Mouse (Mus musculus) limb, embryonic 13.5 days (tissue): ENCODE results near the gene Rbp1. TPM values are rescaled to one million over a fixed set of nuclear protein-coding genes. Genes with fewer than 3 reads are reported as not detected.

ENCODE experiments used
- ATAC-seq: fragments of 200-750 bp; cut with Nextera tagmentation; 2 replicates; pipeline ENCODE4 v1.8.0; 2017; ENCODE audit warnings: low read depth, moderate number of reproducible peaks, moderate TSS enrichment; ENCODE audit not compliant: low FRiP score
- H3K27ac ChIP-seq: fragments of 300-500 bp; sonication (generic); 2 replicates; pipeline ENCODE4 v1.5.1; 2015; ENCODE audit warnings: inconsistent platforms, mild to moderate bottlenecking, moderate library complexity
- H3K27me3 ChIP-seq: fragments of 300-500 bp; sonication (generic); 2 replicates; pipeline ENCODE4 v1.6.1; 2015; ENCODE audit warnings: mild to moderate bottlenecking, inconsistent platforms
- H3K36me3 ChIP-seq: fragments of 300-500 bp; sonication (generic); 2 replicates; pipeline ENCODE4 v1.6.1; 2015; ENCODE audit warnings: inconsistent platforms, mild to moderate bottlenecking, moderate library complexity
- H3K4me1 ChIP-seq: fragments of 300-500 bp; sonication (generic); 2 replicates; pipeline ENCODE4 v1.6.1; 2015; ENCODE audit warnings: inconsistent platforms
- H3K4me2 ChIP-seq: fragments of 300-500 bp; sonication (generic); replicated peaks from 2 replicates; pipeline ENCODE4 v1.6.1; 2015; ENCODE audit warnings: inconsistent platforms, mild to moderate bottlenecking, moderate library complexity
- H3K4me3 ChIP-seq: fragments of 300-500 bp; sonication (generic); 2 replicates; pipeline ENCODE4 v1.5.1; 2015; ENCODE audit warnings: moderate library complexity, mild to moderate bottlenecking, inconsistent platforms
- H3K9ac ChIP-seq: fragments of 300-500 bp; sonication (generic); 2 replicates; pipeline ENCODE4 v1.6.1; 2015; ENCODE audit warnings: mild to moderate bottlenecking, inconsistent platforms
- H3K9me3 ChIP-seq: fragments of 300-500 bp; sonication (generic); 2 replicates; pipeline ENCODE4 v1.6.1; 2016; ENCODE audit warnings: inconsistent platforms
- WGBS: fragments of 180-500 bp; shearing (Covaris S2); methylation state at CpG from one replicate; pipeline ENCODE4 v1.1.7; 2015; 5-methylcytosine and 5-hydroxymethylcytosine counted together
- polyA plus RNA-seq: library from polyadenylated mRNA; unstranded; fragments of >200 nt; fragmentation: Nextera tagmentation; extraction: Ambion mirVana; gene quantifications from 2 replicates; pipeline ENCODE4 v1.2.1, GENCODE M21; 2015

Gene Rbp1
- polyA plus RNA-seq, result 48.7 and 55.7 TPM in 2 replicates

DNA sequence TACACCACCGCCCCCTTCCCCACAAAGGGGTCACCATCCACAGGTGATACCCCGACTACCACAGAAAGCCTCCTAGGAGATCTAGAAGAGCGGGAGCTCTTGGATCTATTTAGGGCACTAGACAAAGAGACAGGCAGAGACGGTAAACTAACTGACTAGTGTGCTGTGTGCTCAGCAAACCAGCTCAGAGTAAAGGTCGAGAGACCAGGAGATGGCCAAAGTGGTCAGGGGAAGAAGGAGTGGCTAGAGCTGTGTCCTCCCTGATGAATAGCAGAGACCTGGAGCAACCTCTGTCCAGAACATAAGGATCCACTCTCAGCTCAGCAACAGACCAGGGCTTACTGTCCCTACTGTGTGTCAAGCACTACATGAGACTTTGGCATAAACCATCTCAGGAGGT lies at the start of gene Rbp1:
Gene Rbp1, plus strand, starts transcription at position 306 of the 400 bp plus-strand sequence.
- Histone ChIP-seq H3K9ac (no peak within 1 kb of the TSS), H3K9me3 (no peaks in the 10 kb centered on the region), H3K4me1 (peaks cover 27% of the 10 kb centered on the region), H3K4me2 (0 out of 2 replicates have a peak within 1 kb of the TSS, but pooled peaks have one; percentile 76), H3K27ac (no peak within 1 kb of the TSS), H3K4me3 (no peak within 1 kb of the TSS), H3K36me3 (no peaks in the 10 kb centered on the region), H3K27me3 (peaks cover 4% of the 10 kb centered on the region; the same call in 1 of the 2 replicates)
- 82% methylated on average over 5 of the region's 5 CpGs for WGBS
- ATAC-seq, result no peak

DNA sequence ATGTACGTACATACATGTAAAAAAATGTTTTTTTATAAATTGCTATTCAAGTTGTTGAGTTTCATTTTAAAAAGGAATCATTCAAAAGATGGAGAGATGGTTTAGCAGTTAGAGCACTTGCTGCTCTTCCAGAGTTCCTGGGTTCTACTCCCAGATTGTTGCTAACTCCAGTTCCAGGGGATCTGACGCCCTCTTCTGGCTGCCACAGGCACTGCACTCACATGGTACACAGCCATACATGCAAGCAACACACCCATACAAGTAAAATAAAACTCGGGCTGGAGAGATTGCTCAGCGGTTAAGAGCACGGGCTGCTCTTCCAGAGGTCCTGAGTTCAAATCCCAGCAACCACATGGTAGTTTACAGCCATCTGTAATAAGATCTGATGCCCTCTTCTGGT lies 49.4 kb upstream of the Rbp1 start:
- Histone ChIP-seq H3K4me3 (no peak overlapping the region), H3K4me1 (peaks cover 14% of the 10 kb centered on the region), H3K9ac (no peak overlapping the region), H3K9me3 (no peaks in the 10 kb centered on the region), H3K4me2 (no peak overlapping the region), H3K27ac (no peak overlapping the region), H3K36me3 (no peaks in the 10 kb centered on the region), H3K27me3 (0 out of 2 replicates have a peak, but pooled peaks cover 2% of the 10 kb centered on the region)
- no peak for ATAC-seq
- WGBS, result 91% methylated on average over 5 of the region's 5 CpGs

DNA sequence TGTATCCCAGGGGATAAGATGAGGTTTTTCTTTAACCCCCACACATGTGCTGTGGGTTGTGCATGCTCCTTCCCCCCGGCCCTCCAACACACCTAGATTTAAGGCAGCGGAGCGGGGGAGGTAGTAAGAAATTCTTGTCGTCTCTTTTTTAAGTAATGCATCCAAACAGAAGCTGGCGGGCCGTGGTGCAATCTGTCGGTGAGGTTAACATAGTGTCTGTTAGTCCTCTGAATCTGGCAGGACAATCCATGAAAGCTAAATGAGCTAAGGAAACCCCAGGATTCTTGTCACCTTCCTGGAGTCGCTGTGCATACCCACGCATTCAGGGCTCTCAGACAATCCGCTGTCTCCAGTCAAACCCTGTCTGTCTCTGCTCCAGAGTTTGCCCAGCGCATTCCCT lies 47.9 kb upstream of the Rbp1 start:
- H3K4me2 ChIP-seq, result no peak overlapping the region
- no peak overlapping the region for H3K27ac ChIP-seq

DNA sequence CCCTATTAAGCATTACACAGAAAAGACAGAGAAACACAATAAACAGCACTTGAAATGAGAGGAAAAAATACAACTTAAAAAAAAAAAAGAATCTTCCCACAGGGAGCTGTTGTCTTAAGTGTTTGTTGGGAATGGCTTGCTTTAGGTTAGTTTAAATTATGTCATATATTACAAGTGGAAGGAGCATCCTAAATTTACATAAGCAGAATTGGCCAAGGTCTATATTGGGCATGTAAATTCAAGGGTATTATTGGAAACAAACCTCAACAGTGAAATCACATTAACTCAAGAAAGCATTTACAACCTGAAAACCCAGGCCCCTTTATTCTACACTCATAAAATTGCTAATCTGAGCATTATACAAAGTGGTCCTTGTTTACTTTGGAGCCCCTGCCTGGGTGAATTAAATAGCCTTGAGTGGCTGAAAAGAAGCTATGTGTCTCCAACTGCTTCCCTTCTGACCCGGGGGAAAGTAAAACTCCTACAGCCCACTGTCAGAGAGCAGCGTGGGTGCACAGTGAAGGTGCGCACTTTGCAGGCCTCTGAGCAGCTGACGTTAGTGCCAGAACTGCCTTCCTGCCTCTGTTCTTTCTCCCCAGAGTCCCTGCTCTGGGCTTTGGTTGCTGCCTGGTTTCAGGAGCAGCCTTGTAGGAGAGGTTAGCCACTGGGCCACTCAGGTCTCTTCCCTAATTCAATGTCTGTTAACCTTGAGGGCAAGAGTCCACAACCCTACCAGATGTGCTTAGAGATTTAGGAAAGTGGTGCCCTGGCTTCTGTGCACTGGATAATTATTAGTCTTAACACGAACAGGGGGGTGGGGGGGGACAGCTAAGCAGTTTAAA lies 47.2 kb upstream of the Rbp1 start:
- H3K9ac ChIP-seq, result no peak overlapping the region
- H3K4me3 ChIP-seq, result no peak overlapping the region
- ATAC-seq, result no peak
- H3K9me3 ChIP-seq, result no peaks in the 10 kb centered on the region
- no peak overlapping the region; the same call in 1 of the 2 replicates for H3K27ac ChIP-seq
- H3K4me2 ChIP-seq, result peak overlapping the region; percentile 15; the same call in 1 of the 2 replicates
- H3K36me3 ChIP-seq, result no peaks in the 10 kb centered on the region
- H3K27me3 ChIP-seq, result 0 out of 2 replicates have a peak, but pooled peaks cover 2% of the 10 kb centered on the region
- peaks cover 21% of the 10 kb centered on the region for H3K4me1 ChIP-seq
- 19% methylated on average over 5 of the region's 5 CpGs for WGBS

More for the DNA sequence above, 47.9 kb upstream of the Rbp1 start:
- ATAC-seq, result no peak
- H3K27me3 ChIP-seq, result 0 out of 2 replicates have a peak, but pooled peaks cover 2% of the 10 kb centered on the region
- H3K4me3 ChIP-seq, result no peak overlapping the region
- WGBS, result 56% methylated on average over 11 of the region's 11 CpGs
- peaks cover 17% of the 10 kb centered on the region for H3K4me1 ChIP-seq
- H3K9me3 ChIP-seq, result no peaks in the 10 kb centered on the region
- no peak overlapping the region for H3K9ac ChIP-seq
- no peaks in the 10 kb centered on the region for H3K36me3 ChIP-seq

GRCm38 (mm10) chr9:98379736-98380135 lies 43.0 kb upstream of the Rbp1 start:
- H3K9me3 ChIP-seq, result no peaks in the 10 kb centered on the region
- no peaks in the 10 kb centered on the region for H3K36me3 ChIP-seq

GRCm38 (mm10) chr9:98380593-98380992 lies 42.2 kb upstream of the Rbp1 start:
- Histone ChIP-seq H3K9ac (no peak overlapping the region), H3K4me2 (no peak overlapping the region), H3K4me3 (no peak overlapping the region), H3K4me1 (peaks cover 16% of the 10 kb centered on the region), H3K9me3 (no peaks in the 10 kb centered on the region), H3K27me3 (no peaks in the 10 kb centered on the region), H3K36me3 (no peaks in the 10 kb centered on the region), H3K27ac (no peak overlapping the region)
- no peak for ATAC-seq
- 88% methylated on average over 9 of the region's 9 CpGs for WGBS

More at GRCm38 (mm10) chr9:98379736-98380135, 43.0 kb upstream of the Rbp1 start:
- ATAC-seq, result no peak
- Histone ChIP-seq H3K4me3 (no peak overlapping the region), H3K4me1 (peaks cover 21% of the 10 kb centered on the region), H3K4me2 (no peak overlapping the region), H3K9ac (0 out of 2 replicates have a peak overlapping the region, but pooled peaks have one; percentile 32), H3K27ac (no peak overlapping the region), H3K27me3 (no peaks in the 10 kb centered on the region)
- WGBS, result 67% methylated on average over 4 of the region's 4 CpGs

DNA sequence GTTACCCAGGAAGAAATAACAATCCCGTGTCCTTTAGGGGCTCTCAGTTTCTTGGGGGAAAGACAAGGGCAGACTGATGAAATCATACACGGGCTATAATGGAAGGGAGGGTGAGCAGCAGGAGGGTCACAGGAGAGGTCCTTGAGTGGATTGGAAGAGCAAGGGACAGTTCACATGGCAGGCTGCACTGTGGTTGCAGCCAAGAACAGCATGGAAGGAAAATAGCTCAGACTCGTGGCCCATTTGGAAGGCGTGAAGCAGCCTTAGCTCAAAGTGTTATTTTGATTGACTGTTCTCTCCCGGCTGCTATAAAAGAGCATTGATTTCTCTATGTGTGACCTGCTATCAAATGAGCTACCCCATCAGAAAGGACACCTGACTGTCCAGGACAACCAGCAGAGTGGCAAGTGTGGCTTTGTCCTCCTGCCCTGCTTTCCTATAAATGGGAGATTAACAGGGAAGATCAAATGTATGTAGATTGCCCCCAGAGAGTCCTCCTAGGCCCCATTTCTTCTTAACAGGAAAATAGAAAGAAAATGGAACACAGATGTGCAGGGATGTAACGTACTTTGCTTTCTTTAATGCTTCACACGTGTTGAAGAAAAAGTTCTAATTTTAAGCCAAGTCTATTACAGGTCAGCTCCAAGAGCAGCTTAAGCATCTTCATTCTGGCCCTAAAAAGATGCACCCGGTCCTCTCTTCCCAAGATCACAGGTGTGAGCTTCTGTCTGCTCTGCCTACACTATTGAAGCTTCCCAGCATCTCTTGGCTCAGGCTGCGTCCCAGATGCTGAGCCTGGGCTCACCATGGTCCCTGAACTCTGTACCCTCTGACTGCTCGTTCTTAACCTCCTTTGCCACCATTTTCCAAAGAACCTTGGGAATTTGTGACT lies 34.8 kb upstream of the Rbp1 start:
- Histone ChIP-seq H3K9me3 (no peaks in the 10 kb centered on the region), H3K27me3 (peaks cover 4% of the 10 kb centered on the region; the same call in 1 of the 2 replicates), H3K4me2 (no peak overlapping the region), H3K36me3 (no peaks in the 10 kb centered on the region), H3K27ac (no peak overlapping the region), H3K4me3 (no peak overlapping the region), H3K9ac (no peak overlapping the region), H3K4me1 (peaks cover 22% of the 10 kb centered on the region)
- ATAC-seq, result peak; percentile 83
- WGBS, result 38% methylated on average over 10 of the region's 10 CpGs

GRCm38 (mm10) chr9:98388633-98388965 lies 34.2 kb upstream of the Rbp1 start:
- Histone ChIP-seq H3K4me3 (no peak overlapping the region), H3K9me3 (no peaks in the 10 kb centered on the region), H3K9ac (no peak overlapping the region), H3K4me1 (peaks cover 22% of the 10 kb centered on the region), H3K27ac (no peak overlapping the region), H3K36me3 (no peaks in the 10 kb centered on the region), H3K27me3 (peaks cover 4% of the 10 kb centered on the region; the same call in 1 of the 2 replicates), H3K4me2 (no peak overlapping the region)
- WGBS, result 67% methylated on average over 5 of the region's 5 CpGs
- no peak for ATAC-seq

- Histone ChIP-seq H3K36me3 (no peaks in the 10 kb centered on the region), H3K4me2 (no peak overlapping the region), H3K4me1 (peaks cover 4% of the 10 kb centered on the region; the same call in 1 of the 2 replicates), H3K27ac (no peak overlapping the region), H3K9ac (no peak overlapping the region), H3K9me3 (no peaks in the 10 kb centered on the region), H3K4me3 (no peak overlapping the region), H3K27me3 (peaks cover 4% of the 10 kb centered on the region; the same call in 1 of the 2 replicates)
- ATAC-seq, result no peak
- 43% methylated on average over 4 of the region's 4 CpGs for WGBS
These were observed 29.3 kb upstream of the Rbp1 start for GRCm38 (mm10) chr9:98393496-98393895.

DNA sequence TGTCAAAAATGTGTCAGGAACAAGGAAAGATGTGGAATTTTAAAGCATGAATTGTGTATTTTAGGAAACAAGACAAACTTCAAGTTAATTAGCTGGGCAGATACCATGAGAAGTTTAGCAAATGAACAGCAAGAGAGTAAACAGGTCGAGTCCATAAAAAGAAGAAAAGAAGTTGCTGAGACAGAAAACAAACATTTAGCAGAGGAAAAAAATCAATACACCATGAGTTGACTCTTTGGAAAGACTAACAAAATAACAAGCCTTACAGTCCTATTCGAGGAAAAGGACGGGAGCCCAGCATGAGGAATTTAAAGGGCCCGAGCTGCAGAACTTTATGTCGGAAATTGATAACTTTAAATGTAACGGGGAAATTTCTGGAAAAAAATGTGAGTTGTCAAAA lies 25.6 kb upstream of the Rbp1 start:
- Histone ChIP-seq H3K9me3 (no peaks in the 10 kb centered on the region), H3K36me3 (no peaks in the 10 kb centered on the region), H3K4me2 (no peak overlapping the region), H3K4me1 (no peaks in the 10 kb centered on the region), H3K27ac (no peak overlapping the region), H3K4me3 (no peak overlapping the region), H3K9ac (no peak overlapping the region), H3K27me3 (no peaks in the 10 kb centered on the region)
- no peak for ATAC-seq
- 86% methylated on average over 6 of the region's 6 CpGs for WGBS

GRCm38 (mm10) chr9:98397866-98398265 lies 24.9 kb upstream of the Rbp1 start:
- Histone ChIP-seq H3K36me3 (no peaks in the 10 kb centered on the region), H3K4me2 (no peak overlapping the region), H3K9ac (no peak overlapping the region), H3K9me3 (no peaks in the 10 kb centered on the region), H3K4me1 (no peaks in the 10 kb centered on the region), H3K27ac (no peak overlapping the region), H3K4me3 (no peak overlapping the region), H3K27me3 (no peaks in the 10 kb centered on the region)
- no peak for ATAC-seq
- WGBS, result 83% methylated on average over 3 of the region's 3 CpGs
